Mouse (Mus musculus) cerebellum, postnatal 25 days (tissue): ENCODE measurements around the gene Ctrl.
A peak's percentile ranks its signal among the peaks of the same experiment; 100 is the strongest.
"Not testable (repeated sequence)": the region's sequence is repeated elsewhere in the genome, so short reads cannot be mapped to it uniquely, and the experiment has no call there.

ENCODE experiments used
- DNase-seq, 2 experiments: peaks; one replicate each; pipeline ENCODE4 v3.0.0; 2021; ENCODE audit warnings: mixed read lengths in 2 of 2

Gene Ctrl

DNA sequence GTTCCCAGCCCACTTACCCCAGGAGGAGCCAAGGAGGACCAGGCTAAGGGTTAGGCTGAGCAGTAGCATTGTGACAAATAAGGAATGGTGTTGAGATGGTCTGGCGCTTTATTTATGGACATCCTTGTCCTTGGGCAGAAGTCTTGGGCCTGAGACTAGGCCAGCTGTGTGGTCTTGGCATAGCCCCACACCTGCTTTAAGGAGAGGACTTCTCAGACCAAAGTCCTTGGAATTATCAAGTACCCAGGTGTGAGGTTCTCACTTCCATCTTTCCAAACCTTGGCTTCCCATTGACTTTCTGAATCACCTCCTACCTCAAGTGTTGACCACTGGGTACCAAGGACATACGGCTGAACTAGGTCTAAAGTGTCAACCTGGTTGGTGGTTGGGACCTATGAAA is at the start of gene Ctrl:
Gene Ctrl (minus strand): TSS at position 101 of the 400 bp plus-strand sequence.
- DNase-seq = no peak

- not testable (repeated sequence) for DNase-seq
Observed at GRCm38 (mm10) chr8:105983406-105983805, 49.7 kb upstream of the Ctrl start.

- DNase-seq = no peak
Observed at GRCm38 (mm10) chr8:105981146-105981545, 47.5 kb upstream of the Ctrl start.

DNA sequence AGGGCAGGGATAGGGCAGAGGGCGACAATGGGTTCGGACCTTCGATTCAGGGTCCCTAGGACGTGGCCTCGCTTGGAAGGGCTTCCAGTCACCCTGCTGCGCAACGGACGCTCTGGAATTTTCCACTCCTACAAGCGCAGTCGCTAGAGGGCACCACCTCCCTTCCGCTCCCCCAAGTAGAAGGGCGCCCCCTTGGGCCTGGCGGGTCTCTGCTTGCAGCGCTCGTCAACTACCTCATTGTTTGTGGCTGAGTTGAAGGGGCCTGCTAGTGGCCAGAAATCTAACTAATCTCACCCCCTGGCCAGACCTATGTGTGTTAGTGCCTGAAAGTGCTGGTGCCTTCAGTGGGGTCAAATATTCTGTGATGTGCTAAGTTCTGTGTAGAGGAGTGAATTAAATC is 45.7 kb upstream of the Ctrl start, which contains the start of gene Dpep3:
Gene Dpep3 (minus strand): TSS at position 105 of the 400 bp plus-strand sequence.
- no peak for DNase-seq

DNA sequence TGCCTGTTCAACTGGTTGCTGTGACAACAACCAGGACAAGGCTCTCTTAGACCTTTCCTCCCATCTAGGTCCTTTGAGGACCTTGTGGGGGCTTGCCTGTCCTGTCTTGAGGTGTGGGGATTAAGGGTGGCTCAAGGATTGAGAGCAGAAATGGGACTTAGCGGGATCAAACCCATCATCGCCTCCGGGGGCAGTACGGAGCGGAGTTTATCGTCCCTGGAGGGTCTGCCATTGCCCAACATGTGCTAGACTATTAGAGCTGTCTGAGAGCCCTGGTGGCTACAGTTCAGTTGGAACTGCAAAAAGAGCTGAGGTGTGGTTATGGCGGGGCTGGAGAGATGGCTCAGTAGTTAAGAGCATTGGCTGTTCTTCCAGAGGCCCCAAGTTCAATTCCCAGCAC is 41.7 kb upstream of the Ctrl start:
- DNase-seq = no peak

DNA sequence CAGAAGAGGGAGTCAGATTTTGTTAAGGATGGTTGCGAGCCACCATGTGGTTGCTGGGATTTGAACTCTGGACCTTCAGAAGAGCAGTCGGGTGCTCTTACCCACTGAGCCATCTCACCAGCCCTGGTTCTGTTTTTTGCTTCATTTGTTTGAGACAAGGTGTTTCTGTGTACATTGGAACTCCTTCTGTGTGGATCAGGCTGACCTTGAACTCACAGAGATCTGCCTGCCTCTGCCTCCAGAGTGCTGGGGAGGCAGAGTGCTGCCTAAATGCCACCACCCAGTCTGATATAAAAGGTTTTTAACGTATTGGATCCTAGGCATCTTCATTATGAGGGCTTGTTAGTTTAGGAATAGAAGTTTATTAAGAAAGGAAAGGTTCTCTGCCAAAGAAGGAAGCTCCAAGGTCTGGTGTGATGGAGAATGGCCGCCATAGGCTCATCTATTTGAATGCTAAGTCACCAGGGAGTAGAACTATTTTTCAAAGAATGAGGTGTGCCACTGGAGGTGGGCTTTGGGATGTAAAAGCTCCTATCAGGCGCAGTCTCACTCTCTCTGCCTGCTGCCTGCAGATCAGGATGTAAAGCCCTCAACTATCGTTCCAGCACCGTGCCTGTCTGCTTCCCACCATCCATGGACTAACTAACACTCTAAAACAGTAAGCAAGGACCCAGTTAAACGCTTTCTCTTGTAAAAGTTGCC is 37.5 kb upstream of the Ctrl start:
- DNase-seq = no peak

DNA sequence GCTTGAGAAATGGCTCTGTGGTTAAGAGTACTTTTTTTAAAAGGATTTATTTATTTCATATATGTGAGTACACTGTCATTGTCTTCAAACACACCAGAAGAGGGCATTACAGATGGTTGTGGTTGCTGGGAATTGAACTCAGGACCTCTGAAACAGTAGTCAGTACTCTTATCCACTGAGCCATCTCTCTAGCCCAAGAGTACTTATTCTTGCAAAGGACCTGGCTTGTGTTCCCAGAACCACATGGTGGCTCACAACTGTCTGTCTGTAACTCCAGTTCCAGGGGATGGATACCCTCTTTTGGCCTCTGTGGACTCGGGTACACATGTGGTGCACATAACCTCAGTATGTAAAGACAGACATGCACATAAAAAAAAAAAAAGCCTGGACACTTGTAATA is 35.7 kb upstream of the Ctrl start:
- no peak for DNase-seq

DNA sequence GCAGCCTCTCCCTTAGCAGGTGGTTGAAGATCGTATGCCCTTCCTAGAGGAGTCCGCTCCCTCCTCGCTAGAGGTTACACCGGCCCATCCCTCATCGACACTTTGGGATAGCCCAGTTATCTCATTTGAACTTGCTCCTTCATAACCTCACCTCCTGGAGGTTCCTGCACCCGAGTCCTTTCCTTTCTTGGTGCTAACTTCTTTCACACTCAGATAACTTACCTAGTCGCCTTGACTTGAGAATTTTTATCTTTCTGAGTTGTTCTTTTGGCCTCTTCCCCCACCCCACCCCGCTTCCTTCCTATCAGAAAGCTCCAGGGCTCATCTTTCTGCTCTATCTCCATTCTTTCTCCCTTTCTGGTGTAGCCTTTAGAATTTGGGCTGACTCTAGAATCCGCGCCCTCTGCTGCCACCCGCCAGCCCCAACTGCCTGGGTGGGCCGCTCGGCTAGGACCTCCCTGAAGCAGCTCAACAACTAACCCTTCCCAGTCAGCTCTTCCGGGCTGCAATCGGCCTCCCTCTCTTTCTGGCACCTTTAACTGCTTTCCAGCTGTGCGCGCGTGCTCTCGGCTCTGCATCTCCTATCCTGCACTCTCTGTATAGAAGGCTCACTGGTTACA is 33.1 kb upstream of the Ctrl start:
- no peak for DNase-seq

DNA sequence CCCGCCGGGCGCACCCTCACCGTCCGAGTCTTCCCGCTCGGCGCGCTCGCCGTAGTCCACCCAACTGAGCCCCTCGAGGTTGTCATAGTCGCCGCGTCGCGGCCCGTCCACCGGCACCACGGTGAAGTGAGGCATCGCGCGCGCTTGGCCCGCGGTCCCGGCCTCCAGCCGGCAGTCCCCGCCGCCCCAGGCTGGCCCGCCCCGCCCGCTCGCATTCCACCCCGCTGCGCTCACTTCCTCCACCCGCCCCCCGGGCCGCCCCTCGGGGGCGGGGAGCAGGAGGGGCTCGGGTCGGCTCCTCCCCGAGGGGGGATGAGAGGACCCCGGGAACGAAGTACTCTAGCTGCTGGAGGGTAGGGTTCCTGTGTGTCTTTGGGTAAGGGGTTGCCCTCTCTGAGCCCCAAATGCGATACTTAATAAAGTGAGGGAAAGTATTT is 32.3 kb upstream of the Ctrl start, which contains the start of gene Slc12a4:
Gene Slc12a4 (minus strand): TSS at position 193 of the 437 bp plus-strand sequence.
- DNase-seq = peak in 1 of 2 experiments; percentile 56

DNA sequence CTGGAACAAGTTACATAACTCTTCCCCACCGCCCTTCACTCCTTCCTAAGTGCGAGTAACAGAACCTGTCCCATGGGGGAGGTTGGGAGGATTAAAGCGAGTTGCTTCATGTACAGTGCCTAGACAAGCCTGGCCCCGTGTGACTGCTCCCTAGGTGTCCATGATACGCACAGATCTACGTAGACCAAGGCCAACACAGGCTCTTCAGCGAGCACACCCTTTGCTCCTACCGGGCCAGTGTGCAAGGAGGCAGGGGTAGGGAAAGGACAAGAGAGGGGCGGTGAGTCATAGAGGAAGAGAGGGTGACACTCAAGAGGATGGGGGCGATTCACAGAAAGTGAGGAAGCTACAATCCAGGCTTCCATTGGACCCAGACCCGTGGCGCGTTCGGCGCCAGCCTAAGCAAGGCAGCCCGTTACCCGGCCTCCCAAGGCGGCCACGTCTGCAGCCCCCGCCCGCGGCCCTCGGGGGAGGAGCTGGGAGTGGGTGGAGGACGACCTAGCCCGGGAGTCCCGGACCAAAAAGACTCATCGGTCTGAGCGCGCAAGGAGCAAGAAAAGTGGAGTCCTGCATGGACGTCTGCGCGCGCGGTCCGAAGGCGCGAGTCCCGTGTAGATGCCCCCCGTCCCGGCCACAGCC is 31.7 kb upstream of the Ctrl start:
- DNase-seq = peak in 1 of 2 experiments; percentile 32

DNA sequence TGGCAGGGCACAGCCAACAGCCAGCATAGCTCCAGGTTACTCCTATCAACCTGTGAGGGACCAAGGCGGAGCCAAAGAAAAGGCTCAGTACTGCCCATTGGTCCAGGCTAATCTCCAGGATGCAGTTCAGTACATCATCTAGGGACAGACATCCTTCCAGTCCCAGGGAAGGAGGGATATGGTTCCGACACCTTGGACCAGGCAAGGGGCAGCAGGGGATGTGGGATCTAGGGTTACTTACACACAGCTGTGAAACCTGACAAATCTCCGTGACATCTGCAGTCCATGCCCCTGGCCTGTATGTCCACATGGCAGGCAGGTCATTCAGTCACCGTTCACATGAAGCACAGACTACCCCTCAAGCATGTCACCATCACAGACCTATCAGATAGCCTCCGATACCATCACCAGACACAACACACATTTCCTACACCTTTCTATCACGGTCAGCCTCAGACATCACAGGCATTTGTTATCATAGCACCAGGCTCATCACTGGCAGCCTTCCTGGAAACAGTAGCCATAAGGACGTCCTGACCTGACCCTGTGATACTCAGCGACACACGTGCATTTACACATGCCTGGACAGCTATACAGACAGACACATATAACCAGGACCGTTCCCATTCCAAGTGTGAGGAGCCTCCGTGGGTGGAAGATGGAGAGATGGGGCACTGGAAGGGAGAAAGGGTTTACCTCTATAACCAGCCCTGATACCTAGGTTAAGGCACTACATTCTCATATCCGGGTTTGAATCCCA is 31.0 kb upstream of the Ctrl start:
- no peak for DNase-seq

DNA sequence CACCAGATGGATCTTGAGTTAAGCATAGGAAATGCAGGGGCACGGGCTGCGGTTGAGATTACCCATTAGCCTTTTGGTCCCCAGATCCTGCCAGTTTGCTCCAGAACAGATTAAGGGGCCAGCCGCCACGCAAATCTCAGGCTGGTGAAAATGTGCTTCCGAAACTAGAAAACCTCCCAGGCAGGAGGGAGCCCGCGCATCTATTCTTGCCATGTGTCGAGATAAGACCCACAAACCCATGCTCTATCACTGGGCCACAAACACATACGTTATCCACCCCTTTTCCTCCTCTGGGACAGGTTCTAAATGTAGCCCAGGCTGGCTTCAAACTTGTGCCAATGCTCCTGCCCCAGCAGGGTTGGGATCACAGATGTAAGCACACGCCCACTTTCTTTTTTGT is 27.9 kb upstream of the Ctrl start:
- DNase-seq = no peak

- DNase-seq = no peak
Observed at GRCm38 (mm10) chr8:105961101-105961500, 27.4 kb upstream of the Ctrl start.

- peak; percentile 90 to 94 for DNase-seq
Observed at GRCm38 (mm10) chr8:105959350-105959749, 25.7 kb upstream of the Ctrl start.

GRCm38 (mm10) chr8:105957813-105958212 is 24.2 kb upstream of the Ctrl start:
- DNase-seq = no peak

DNA sequence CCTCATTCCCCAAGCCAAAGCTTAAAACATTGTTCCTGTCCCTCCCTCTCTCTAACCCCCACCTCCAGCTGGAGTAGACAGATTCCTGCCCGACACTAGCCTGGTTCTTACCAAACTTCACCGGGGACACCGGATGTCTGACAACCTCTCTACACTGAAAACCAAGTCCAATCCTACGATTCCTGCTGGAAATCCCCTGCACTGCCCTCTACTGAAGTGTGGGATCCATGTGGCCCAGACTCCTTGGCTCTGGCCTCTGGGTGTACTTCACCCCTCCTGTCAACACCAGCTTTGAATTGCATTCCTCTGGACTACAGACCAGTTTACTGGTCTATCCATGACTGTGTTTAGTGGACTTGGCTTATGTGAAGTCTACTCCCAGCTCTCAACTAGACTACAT is 22.9 kb upstream of the Ctrl start:
- no peak for DNase-seq

DNA sequence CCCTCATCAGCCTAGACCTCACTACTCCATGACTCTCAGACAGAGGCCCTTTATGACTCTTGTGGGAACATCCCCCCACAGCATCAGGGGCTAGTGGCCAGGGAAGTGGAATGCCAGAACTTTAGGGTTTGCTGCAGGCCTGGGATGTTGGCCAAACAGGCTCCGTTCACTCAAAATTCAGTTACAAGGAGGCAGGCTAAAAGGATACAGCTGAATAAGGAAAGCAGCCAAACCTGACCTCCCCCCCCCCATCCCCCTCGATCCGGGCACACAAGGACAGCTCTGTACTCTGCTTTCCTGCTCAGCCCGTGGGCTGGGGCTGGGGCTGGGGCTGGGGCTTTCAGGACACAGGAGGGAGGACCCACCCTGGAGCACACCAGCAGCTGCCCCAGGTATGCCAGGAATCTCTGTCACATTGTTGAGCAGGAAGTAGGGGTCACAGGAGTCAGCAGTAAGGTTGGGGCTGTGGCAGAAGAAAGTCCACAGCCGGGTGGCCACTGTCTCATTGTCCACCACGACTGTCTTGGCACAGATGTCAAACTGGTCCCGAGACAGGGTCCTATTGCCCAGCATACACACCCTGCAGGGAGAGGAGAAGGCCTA is 17.5 kb upstream of the Ctrl start:
- DNase-seq = no peak

- peak; percentile 48 to 71 for DNase-seq
Observed at GRCm38 (mm10) chr8:105949350-105949749, 15.7 kb upstream of the Ctrl start.

DNA sequence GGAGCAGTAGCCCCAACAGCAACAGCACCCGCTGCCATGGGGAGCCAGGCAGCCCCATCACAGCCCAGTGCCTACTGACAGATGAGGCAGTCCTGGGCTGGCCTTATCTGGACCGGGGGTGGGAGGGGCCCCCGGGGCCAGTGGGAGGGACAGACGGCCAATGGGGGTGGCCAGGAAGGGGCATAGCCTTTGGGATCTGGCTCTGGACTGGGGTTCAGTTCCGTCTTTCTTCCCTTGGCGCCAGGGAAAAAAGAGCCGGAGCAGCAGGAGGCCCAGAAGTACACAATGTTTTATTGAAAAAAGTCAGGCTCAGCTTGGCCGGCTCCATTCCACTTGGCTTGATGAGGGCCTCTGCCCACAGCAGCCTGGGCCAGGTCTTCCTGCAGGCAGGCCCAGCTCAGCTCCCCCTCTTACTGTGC is 9.7 kb upstream of the Ctrl start, which contains the start of gene Lcat:
Gene Lcat (minus strand): TSS at position 62 of the 419 bp plus-strand sequence.
- DNase-seq = peak; percentile 28 to 44

DNA sequence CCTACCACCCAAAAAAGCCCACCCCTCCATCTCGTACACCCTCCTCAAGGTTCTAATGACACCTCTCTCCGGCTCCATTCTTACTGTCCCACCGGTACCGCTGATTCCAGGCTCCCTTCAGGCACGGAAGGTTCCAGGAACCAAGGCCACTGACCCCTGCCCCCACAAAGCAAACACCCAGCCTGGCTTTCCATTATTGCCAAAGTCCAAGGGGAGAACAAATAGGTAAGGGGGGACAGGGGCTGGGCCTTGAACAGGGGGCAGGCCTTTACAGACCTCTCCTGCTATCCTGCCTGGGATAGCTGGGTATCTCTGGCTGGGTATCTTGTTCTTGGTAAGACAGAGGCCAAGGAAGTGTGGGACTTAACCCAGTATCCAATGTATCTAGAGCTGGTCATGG is 8.9 kb upstream of the Ctrl start:
- DNase-seq = no peak

DNA sequence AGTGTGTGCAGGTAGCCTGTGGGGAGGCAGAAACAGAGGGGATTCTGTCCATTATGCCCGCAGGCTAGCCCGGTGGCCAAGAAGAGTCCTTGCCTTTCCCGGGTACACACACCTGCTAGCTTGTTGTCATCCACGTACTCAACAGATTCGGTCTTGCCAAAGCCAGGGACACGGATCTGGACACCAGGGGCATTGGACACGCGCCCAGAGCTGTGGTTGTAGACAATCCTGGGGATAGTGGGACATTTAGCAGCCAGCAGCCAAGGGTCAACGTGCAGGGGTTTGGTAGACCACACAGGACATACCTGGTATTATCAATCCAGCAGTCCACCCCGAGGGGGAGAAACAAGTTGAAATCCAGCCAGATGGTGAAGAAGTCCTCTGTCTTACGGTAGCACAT is 8.4 kb upstream of the Ctrl start:
- no peak for DNase-seq

DNA sequence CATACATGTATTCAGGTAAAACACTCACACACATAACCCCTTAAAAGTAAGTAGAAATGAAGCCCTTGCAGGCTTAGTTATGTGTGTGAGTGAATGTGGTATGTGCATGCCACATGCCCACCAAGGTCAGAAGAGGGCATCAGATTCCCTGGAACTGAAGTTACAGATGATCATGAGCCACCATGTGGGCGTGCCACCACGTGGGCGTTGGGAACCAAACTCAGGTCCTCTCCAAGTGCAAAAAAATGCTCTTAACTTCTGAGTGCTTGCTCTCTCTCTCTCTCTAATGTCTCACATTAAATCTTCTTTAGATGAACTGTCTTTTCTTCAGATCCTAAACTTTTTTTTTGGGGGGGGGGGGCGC is 4.6 kb upstream of the Ctrl start, which contains the start of gene Psmb10:
Gene Psmb10 (minus strand): TSS at position 139 of the 364 bp plus-strand sequence.
- DNase-seq = peak in 1 of 2 experiments; percentile 40
